Mouse (Mus musculus): ENCODE measurements at regions not wholly inside any gene's neighbourhood (a gene's known extent, or its start where the extent isn't known, plus 50 kb on each side); places are given as distances from the start of the nearest gene placed in this dataset.

GRCm38 (mm10) chr13:42358588-42358987 is 57.3 kb downstream of the Edn1 start:
- no peak for DNase-seq (ENCODE audit: low spot score in 2 of 2)

GRCm38 (mm10) chr13:42367655-42368554 is 66.6 kb downstream of the Edn1 start:
- no peak for DNase-seq (ENCODE audit: low spot score in 2 of 2)

DNA sequence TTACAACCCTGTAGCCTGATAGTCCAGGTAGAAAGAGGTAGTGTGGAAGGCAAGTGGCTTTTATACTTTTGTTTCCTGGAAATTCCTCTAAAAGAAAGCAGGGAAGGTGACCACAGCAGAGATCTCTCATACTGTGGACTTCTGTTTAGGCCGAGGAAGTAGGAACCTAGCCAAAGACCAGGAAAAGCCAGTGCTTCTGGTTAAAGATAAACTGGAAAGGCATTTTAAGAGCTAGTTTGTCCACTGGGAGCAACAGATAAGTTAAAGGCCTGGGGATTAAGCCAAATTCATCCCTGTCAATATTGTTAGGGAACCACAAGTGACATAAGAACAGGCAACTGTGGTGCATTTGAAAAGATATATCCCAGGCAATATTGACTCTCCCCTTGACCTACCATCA is 68.5 kb downstream of the Edn1 start:
- no peak for DNase-seq (ENCODE audit: low spot score in 2 of 2)

- no peak for DNase-seq (ENCODE audit: low spot score in 2 of 2)
These were observed 70.9 kb downstream of the Edn1 start for GRCm38 (mm10) chr13:42372201-42372600.

- no peak for DNase-seq (ENCODE audit: low spot score in 2 of 2)
These were observed 72.9 kb downstream of the Edn1 start for GRCm38 (mm10) chr13:42374181-42374596.

GRCm38 (mm10) chr13:42379675-42380074 is 78.4 kb downstream of the Edn1 start:
- no peak for DNase-seq (ENCODE audit: low spot score in 2 of 2)

- DNase-seq (ENCODE audit: low spot score in 2 of 2), result no peak
These were observed 81.8 kb downstream of the Edn1 start for GRCm38 (mm10) chr13:42383099-42383498.

- DNase-seq (ENCODE audit: low spot score in 2 of 2), result no peak
These were observed 89.1 kb downstream of the Edn1 start for GRCm38 (mm10) chr13:42390389-42390788.

GRCm38 (mm10) chr13:42391330-42392005 is 90.2 kb downstream of the Edn1 start:
- DNase-seq (ENCODE audit: low spot score in 2 of 2), result no peak

DNA sequence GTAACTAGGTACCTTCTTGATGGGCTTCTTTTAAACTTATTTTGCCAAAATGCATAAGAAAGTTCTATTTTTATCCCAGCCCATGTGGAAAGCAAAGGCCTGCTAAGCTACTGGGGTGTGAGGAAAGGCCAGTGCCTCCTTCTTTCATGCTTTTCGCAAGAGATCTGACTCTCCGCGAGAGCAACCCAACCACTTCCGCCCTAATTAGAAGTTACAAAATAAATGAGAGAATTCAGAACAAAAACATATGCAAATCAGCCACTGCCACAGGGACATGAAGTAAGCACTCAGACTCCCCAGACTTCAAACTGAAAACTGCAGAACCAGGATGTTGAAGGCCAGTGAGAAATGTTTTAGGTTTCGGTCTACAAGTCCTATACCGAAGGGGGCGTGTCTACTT is 91.4 kb downstream of the Edn1 start:
- no peak for DNase-seq (ENCODE audit: low spot score in 2 of 2)

- DNase-seq (ENCODE audit: low spot score in 2 of 2), result no peak
These were observed 93.3 kb downstream of the Edn1 start for GRCm38 (mm10) chr13:42394572-42394971.

DNA sequence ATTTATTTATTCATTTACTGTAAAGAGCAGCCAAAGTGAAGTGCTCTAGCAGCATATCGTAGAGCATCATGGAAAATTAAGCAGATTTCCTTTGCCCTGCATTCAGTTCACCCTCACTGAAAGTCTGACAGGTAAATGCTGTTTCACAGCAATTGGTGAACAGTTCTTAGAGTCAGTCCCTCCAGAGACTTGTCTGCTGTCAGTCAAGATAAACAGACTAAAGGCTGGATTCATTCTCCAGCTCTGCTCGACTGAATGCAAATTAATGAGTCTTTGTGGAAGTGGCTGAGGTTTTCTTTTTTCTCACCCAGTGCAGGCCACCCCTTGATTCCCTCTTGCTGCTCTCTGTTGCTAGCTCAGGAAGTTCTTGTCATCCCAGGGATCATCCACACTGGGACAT is 100.2 kb downstream of the Edn1 start:
- no peak for DNase-seq (ENCODE audit: low spot score in 2 of 2)

DNA sequence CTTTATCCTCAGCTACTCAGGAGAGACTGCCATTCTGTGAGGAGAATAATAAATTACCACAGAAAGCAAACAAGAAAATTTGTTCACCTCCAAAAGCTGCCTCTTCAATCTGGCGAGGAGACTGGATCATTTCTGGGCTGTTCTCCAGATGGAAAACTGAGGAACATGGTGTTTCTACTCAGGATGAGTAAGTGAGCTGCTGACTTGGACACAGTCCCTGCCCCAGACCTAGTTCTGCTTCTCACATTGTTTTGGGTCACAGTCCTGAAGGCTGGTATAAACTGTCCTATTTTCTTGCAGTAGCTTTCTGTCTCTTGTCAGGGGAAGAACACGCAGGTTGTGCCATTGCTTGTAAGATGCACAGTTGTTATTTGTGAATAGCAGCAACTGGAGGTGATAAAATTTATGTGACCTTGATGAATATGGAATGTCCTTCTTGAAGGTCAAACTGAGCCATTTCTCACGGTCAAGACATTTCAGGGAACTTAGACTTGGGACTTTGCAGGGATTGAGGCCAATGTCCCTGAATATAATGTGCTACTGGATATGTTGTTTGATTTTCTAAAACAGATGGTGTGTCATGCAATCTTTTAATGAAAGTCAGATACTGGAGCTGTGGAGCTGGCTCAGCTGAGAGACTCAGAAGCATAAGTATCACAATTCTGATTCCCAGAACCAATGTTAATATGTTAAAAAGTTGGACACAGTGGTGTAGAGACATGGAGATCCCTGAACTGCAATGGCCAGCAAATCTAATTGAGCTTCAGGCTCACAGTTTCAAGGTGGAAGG is 102.2 kb downstream of the Edn1 start:
- DNase-seq (ENCODE audit: low spot score in 2 of 2), result no peak

DNA sequence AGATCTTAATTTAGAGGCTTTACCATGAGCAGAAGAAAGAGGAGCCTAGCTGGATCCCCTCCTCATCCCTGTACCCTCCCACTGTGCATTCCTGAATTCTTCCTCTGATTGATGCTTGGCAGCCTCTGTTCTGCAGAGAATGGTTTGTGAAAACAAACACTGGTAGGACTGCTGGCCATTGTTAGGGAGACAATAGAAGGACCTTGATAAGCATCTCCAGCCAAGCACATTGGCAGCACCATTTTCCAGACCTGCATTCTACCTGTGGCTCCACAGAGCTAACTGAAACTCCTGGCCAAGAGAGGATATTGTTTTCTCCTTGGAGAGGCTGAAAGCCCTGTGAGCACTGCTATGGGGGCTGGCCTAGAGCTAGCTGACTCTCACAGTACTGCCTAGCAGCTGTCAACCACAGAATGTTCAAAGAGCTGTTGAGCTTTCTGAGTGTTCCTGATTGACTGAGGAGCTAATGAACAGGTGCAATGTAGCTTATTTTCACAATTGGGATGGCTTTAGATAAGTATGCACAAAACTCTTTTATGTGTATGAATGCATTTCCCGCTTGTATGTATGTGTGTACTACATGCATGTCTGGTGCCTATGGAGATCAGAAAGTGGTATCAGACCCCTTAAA is 111.5 kb downstream of the Edn1 start:
- DNase-seq (ENCODE audit: low spot score in 2 of 2), result no peak

- DNase-seq (ENCODE audit: low spot score in 2 of 2), result no peak
These were observed 145.6 kb downstream of the Edn1 start for GRCm38 (mm10) chr13:42446921-42447320.

DNA sequence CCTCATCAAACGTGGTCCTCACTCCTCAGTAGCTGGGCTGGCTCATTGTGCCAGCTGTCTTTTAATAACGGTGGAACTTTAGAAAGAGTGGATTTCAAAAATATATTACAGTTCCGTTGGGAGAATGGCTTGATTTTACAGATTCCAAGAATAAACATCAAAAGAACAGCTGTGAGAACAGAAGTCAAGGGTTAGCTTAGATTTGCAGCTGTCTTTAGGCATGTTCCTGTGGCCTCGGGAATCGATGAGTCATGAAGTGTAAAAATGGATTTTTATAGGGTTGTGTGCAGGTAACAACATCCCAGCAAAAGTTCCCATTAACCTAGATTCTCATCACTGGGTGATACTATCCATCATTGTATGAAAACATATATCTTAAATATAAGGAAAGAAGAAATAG is 152.4 kb downstream of the Edn1 start:
- DNase-seq (ENCODE audit: low spot score in 2 of 2), result no peak

GRCm38 (mm10) chr13:42459892-42460291 is 158.6 kb downstream of the Edn1 start:
- no peak for DNase-seq (ENCODE audit: low spot score in 2 of 2)

DNA sequence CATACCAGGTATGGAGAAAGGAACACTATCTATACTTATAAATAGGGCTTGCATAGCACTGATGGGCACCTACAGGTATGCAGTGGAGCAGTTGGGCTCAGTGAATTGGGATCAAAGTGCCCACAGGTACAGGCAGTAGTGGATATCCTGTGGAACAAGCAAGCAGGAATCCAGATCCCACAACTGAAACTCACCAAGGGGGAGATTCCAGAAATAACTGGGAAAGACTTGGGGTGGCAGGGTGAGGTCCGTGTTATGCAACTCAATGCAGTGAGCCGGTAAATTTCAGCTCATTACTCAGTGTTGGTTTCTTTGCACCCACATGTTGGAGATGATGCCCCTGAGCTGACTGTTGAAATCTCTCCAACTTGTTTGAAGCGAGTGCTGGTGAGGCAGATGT is 177.5 kb downstream of the Edn1 start:
- no peak for DNase-seq (ENCODE audit: low spot score in 2 of 2)

- no peak for DNase-seq (ENCODE audit: low spot score in 2 of 2)
These were observed 189.3 kb upstream of the Phactr1 start for GRCm38 (mm10) chr13:42490956-42491680.

- no peak for DNase-seq (ENCODE audit: low spot score in 2 of 2)
These were observed 186.1 kb upstream of the Phactr1 start for GRCm38 (mm10) chr13:42494371-42494770.

DNA sequence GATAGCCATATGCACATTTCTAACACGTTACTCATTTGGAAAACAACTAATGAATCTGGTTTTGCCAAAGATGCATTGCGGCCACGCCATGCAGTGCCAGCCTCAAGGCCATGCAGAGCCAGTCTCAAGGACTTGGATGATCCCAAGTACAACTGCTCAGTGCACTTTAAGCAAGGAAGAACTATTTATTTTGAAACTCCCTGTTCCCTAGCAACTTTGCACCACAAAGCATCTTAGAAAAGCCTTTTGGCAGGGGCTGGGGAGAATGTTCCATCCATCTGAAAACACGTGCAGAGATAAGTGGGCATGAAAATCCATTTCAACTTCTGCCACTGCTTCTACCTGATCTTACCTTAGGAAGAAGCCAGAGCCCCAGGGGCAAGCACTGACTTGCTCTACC is 182.1 kb upstream of the Phactr1 start:
- no peak for DNase-seq (ENCODE audit: low spot score in 2 of 2)

All from thymus, postnatal 10 days (tissue).